Mouse (Mus musculus): ENCODE measurements around the gene Vmn2r90. TPM values are rescaled to one million over a fixed set of nuclear protein-coding genes. Genes with fewer than 3 reads are reported as not detected.

The Vmn2r90 gene
- polyA plus RNA-seq, 1 experiment from 2014 or later = not detected

- 84% methylated on average over 1 of the region's 1 CpGs for WGBS (ENCODE audit: insufficient replicate concordance)
- ATAC-seq (ENCODE audit: low read depth) (no peak), DNase-seq (no peak)
- Histone ChIP-seq H3K4me3 (replicated peaks) (no peak overlapping the region), H3K9ac (no peak overlapping the region), H3K27me3 (no peaks in the 10 kb centered on the region), H3K27ac (no peak overlapping the region), H3K4me2 (no peak overlapping the region), H3K9me3 (replicated peaks) (no peaks in the 10 kb centered on the region), H3K4me1 (replicated peaks) (no peaks in the 10 kb centered on the region), H3K36me3 (no peaks in the 10 kb centered on the region)
These were observed 59.2 kb downstream of the Vmn2r90 start for GRCm38 (mm10) chr17:17762614-17763293.

- Histone ChIP-seq H3K27me3 (no peaks in the 10 kb centered on the region), H3K27ac (no peak overlapping the region), H3K9me3 (replicated peaks) (no peaks in the 10 kb centered on the region), H3K4me1 (replicated peaks) (no peaks in the 10 kb centered on the region), H3K9ac (no peak overlapping the region), H3K36me3 (no peaks in the 10 kb centered on the region), H3K4me2 (no peak overlapping the region), H3K4me3 (replicated peaks) (no peak overlapping the region)
- no peak for DNase-seq
- WGBS (ENCODE audit: insufficient replicate concordance) = 13% methylated on average over 1 of the region's 1 CpGs
- ATAC-seq (ENCODE audit: low read depth) = no peak
These were observed 60.7 kb downstream of the Vmn2r90 start for GRCm38 (mm10) chr17:17764206-17764605.

GRCm38 (mm10) chr17:17766481-17766880 lies 62.9 kb downstream of the Vmn2r90 start:
- no peaks in the 10 kb centered on the region for H3K4me1 ChIP-seq (replicated peaks)
- ATAC-seq (ENCODE audit: low read depth) = 0 out of 2 replicates have a peak, but pooled peaks have one; percentile 26
- no peaks in the 10 kb centered on the region for H3K27me3 ChIP-seq
- H3K4me3 ChIP-seq (replicated peaks) = no peak overlapping the region
- H3K9me3 ChIP-seq (replicated peaks) = no peaks in the 10 kb centered on the region
- WGBS (ENCODE audit: insufficient replicate concordance) = 3% methylated on average over 3 of the region's 3 CpGs
- H3K4me2 ChIP-seq = no peak overlapping the region
- H3K27ac ChIP-seq = no peak overlapping the region
- no peaks in the 10 kb centered on the region for H3K36me3 ChIP-seq
- peak; percentile 8 for DNase-seq
- no peak overlapping the region for H3K9ac ChIP-seq

Other genes with a start within 250 kb of the Vmn2r90 start
- gene Lnpep, start 78.7 kb upstream of the Vmn2r90 start, polyA plus RNA-seq (2015; fragmentation: Nextera tagmentation; extraction: Ambion mirVana) = 3.2 and 3.6 TPM in 2 replicates
- 3.1 and 3.4 TPM in 2 replicates for gene Spaca6, start 123.4 kb downstream of the Vmn2r90 start, polyA plus RNA-seq (2015; fragmentation: Nextera tagmentation; extraction: Ambion mirVana)
- 0.05 TPM in 2 replicates for gene Has1, start 151.5 kb downstream of the Vmn2r90 start, polyA plus RNA-seq (2015; fragmentation: Nextera tagmentation; extraction: Ambion mirVana)
- 1.9 and 2.3 TPM in 2 replicates for gene Fpr1, start 180.2 kb downstream of the Vmn2r90 start, polyA plus RNA-seq (2015; fragmentation: Nextera tagmentation; extraction: Ambion mirVana)
- 0.36 and 0.95 TPM in 2 replicates for gene Fpr2, start 184.1 kb downstream of the Vmn2r90 start, polyA plus RNA-seq (2015; fragmentation: Nextera tagmentation; extraction: Ambion mirVana)
- gene Fpr3, start 184.1 kb downstream of the Vmn2r90 start, polyA plus RNA-seq (2015; fragmentation: Nextera tagmentation; extraction: Ambion mirVana) = not detected in 2 replicates